Mouse (Mus musculus) midbrain, embryonic 14.5 days (tissue): ENCODE measurements at regions not wholly inside any gene's neighbourhood (a gene's known extent, or its start where the extent isn't known, plus 50 kb on each side); places are given as distances from the start of the nearest gene placed in this dataset.

Experiments used
- ATAC-seq: fragments of 200-750 bp; cut with Nextera tagmentation; 2 replicates; pipeline ENCODE4 v1.8.0; 2017; ENCODE audit warnings: moderate number of reproducible peaks, moderate library complexity; ENCODE audit not compliant: low FRiP score, low TSS enrichment
- DNase-seq: peaks from one replicate; pipeline ENCODE4 v3.0.0-alpha.2; 2015
- H3K27ac ChIP-seq: fragments of 300-500 bp; sonication (generic); replicated peaks from 2 replicates; pipeline ENCODE4 v1.5.1; 2014; ENCODE audit warnings: mild to moderate bottlenecking, low read depth, low read length, moderate library complexity
- H3K27me3 ChIP-seq: fragments of 300-500 bp; sonication (generic); 2 replicates; pipeline ENCODE4 v1.6.1; 2014; ENCODE audit warnings: low read length, control low read depth, mixed read lengths; ENCODE audit not compliant: control insufficient read depth, insufficient read depth
- H3K36me3 ChIP-seq: fragments of 300-500 bp; sonication (generic); 2 replicates; pipeline ENCODE4 v1.6.1; 2014; ENCODE audit warnings: low read length, control low read depth; ENCODE audit not compliant: control insufficient read depth, insufficient read depth
- H3K4me1 ChIP-seq: fragments of 300-500 bp; sonication (generic); 2 replicates; pipeline ENCODE4 v1.6.1; 2014; ENCODE audit warnings: mild to moderate bottlenecking, antibody characterized with exemption, low read length, control low read depth; ENCODE audit not compliant: control insufficient read depth, insufficient read depth
- H3K4me2 ChIP-seq: fragments of 300-500 bp; sonication (generic); 2 replicates; pipeline ENCODE4 v1.6.1; 2014; ENCODE audit warnings: mild to moderate bottlenecking, low read length, moderate library complexity
- H3K4me3 ChIP-seq: fragments of 300-500 bp; sonication (generic); replicated peaks from 2 replicates; pipeline ENCODE4 v1.5.1; 2014; ENCODE audit warnings: low read depth, low read length
- H3K9ac ChIP-seq: fragments of 300-500 bp; sonication (generic); replicated peaks from 2 replicates; pipeline ENCODE4 v1.6.1; 2014; ENCODE audit warnings: mild to moderate bottlenecking, low read length, moderate library complexity
- H3K9me3 ChIP-seq: fragments of 300-500 bp; sonication (generic); 2 replicates; pipeline ENCODE4 v1.6.1; 2016; ENCODE audit warnings: low read length, control low read depth, mixed read lengths; ENCODE audit not compliant: control insufficient read depth
- WGBS: fragments of 180-500 bp; shearing (Covaris S2); extraction: QIAGEN DNeasy Blood & Tissue Kit; methylation state at CpG from one replicate; pipeline ENCODE4 v1.1.7; 2014; 5-methylcytosine and 5-hydroxymethylcytosine counted together

- Histone ChIP-seq H3K36me3 (no peaks in the 10 kb centered on the region), H3K27ac (no peak overlapping the region), H3K4me1 (no peaks in the 10 kb centered on the region), H3K27me3 (no peaks in the 10 kb centered on the region), H3K9ac (no peak overlapping the region), H3K4me2 (no peak overlapping the region), H3K9me3 (no peaks in the 10 kb centered on the region), H3K4me3 (no peak overlapping the region)
- no peak for ATAC-seq
- 30% methylated on average over 10 of the region's 10 CpGs for WGBS
- peak; percentile 57 for DNase-seq
Observed at GRCm38 (mm10) chr7:95991250-95992032, 179.6 kb upstream of the Tenm4 start.

GRCm38 (mm10) chr7:95992033-95992516 lies 179.0 kb upstream of the Tenm4 start:
- WGBS: 87% methylated on average over 3 of the region's 3 CpGs
- H3K4me2 ChIP-seq: no peak overlapping the region
- no peak for DNase-seq

GRCm38 (mm10) chr7:95992521-95992920 lies 178.5 kb upstream of the Tenm4 start:
- no peak overlapping the region for H3K9ac ChIP-seq
- no peak for ATAC-seq
- no peaks in the 10 kb centered on the region for H3K4me1 ChIP-seq
- no peak overlapping the region for H3K4me2 ChIP-seq
- no peaks in the 10 kb centered on the region for H3K27me3 ChIP-seq
- no peak overlapping the region for H3K4me3 ChIP-seq
- H3K36me3 ChIP-seq: no peaks in the 10 kb centered on the region
- H3K27ac ChIP-seq: no peak overlapping the region
- no peaks in the 10 kb centered on the region for H3K9me3 ChIP-seq
- DNase-seq: no peak
- 91% methylated on average over 3 of the region's 3 CpGs for WGBS

More at GRCm38 (mm10) chr7:95992033-95992516, 179.0 kb upstream of the Tenm4 start:
- Histone ChIP-seq H3K27ac (no peak overlapping the region), H3K4me1 (no peaks in the 10 kb centered on the region), H3K27me3 (no peaks in the 10 kb centered on the region), H3K4me3 (no peak overlapping the region), H3K9ac (no peak overlapping the region), H3K9me3 (no peaks in the 10 kb centered on the region), H3K36me3 (no peaks in the 10 kb centered on the region)
- no peak for ATAC-seq

GRCm38 (mm10) chr7:95997190-95997589 lies 173.9 kb upstream of the Tenm4 start:
- 78% methylated on average over 3 of the region's 3 CpGs for WGBS
- Histone ChIP-seq H3K36me3 (no peaks in the 10 kb centered on the region), H3K4me1 (no peaks in the 10 kb centered on the region), H3K9me3 (no peaks in the 10 kb centered on the region), H3K9ac (no peak overlapping the region), H3K27me3 (no peaks in the 10 kb centered on the region), H3K27ac (no peak overlapping the region), H3K4me3 (no peak overlapping the region), H3K4me2 (no peak overlapping the region)
- ATAC-seq (no peak), DNase-seq (no peak)

GRCm38 (mm10) chr7:95999189-95999588 lies 171.9 kb upstream of the Tenm4 start:
- Histone ChIP-seq H3K9me3 (no peaks in the 10 kb centered on the region), H3K4me3 (no peak overlapping the region), H3K27me3 (no peaks in the 10 kb centered on the region), H3K9ac (no peak overlapping the region), H3K4me2 (no peak overlapping the region), H3K4me1 (no peaks in the 10 kb centered on the region), H3K27ac (no peak overlapping the region), H3K36me3 (no peaks in the 10 kb centered on the region)
- no peak for DNase-seq
- 24% methylated on average over 4 of the region's 4 CpGs for WGBS
- ATAC-seq: no peak

- Histone ChIP-seq H3K4me2 (no peak overlapping the region), H3K36me3 (no peaks in the 10 kb centered on the region), H3K9me3 (no peaks in the 10 kb centered on the region), H3K27me3 (no peaks in the 10 kb centered on the region), H3K4me3 (no peak overlapping the region), H3K9ac (no peak overlapping the region), H3K27ac (no peak overlapping the region), H3K4me1 (no peaks in the 10 kb centered on the region)
- peak; percentile 3 for DNase-seq
- WGBS: 77% methylated on average over 5 of the region's 5 CpGs
- ATAC-seq: no peak
Observed at GRCm38 (mm10) chr7:96002401-96002800, 168.6 kb upstream of the Tenm4 start.

GRCm38 (mm10) chr7:96006299-96006698 lies 164.7 kb upstream of the Tenm4 start:
- WGBS: 96% methylated on average over 2 of the region's 2 CpGs
- ATAC-seq (no peak), DNase-seq (no peak)
- Histone ChIP-seq H3K27me3 (no peaks in the 10 kb centered on the region), H3K27ac (no peak overlapping the region), H3K9ac (no peak overlapping the region), H3K36me3 (no peaks in the 10 kb centered on the region), H3K4me1 (no peaks in the 10 kb centered on the region), H3K4me2 (no peak overlapping the region), H3K4me3 (no peak overlapping the region), H3K9me3 (no peaks in the 10 kb centered on the region)

- Histone ChIP-seq H3K36me3 (no peaks in the 10 kb centered on the region), H3K27ac (no peak overlapping the region), H3K4me1 (no peaks in the 10 kb centered on the region), H3K27me3 (no peaks in the 10 kb centered on the region), H3K4me3 (no peak overlapping the region), H3K9ac (no peak overlapping the region), H3K4me2 (no peak overlapping the region), H3K9me3 (no peaks in the 10 kb centered on the region)
- DNase-seq: no peak
- 86% methylated on average over 5 of the region's 5 CpGs for WGBS
- no peak for ATAC-seq
Observed at GRCm38 (mm10) chr7:96013008-96013407, 158.0 kb upstream of the Tenm4 start.
